Mouse (Mus musculus): ENCODE measurements around the gene Map6. TPM values are rescaled to one million over a fixed set of nuclear protein-coding genes. Genes with fewer than 3 reads are reported as not detected.

Map6 gene
- polyA plus RNA-seq, 1 experiment from 2014 or later, result 27.9 TPM

Other genes starting within 250 kb of the Map6 start
- 9.7 and 10.0 TPM in 2 replicates for gene Uvrag, start 126.3 kb upstream of the Map6 start, polyA plus RNA-seq (2016; fragmentation: Nextera tagmentation; extraction: Ambion mirVana)
- gene Dgat2, start 84.7 kb upstream of the Map6 start, polyA plus RNA-seq (2016; fragmentation: Nextera tagmentation; extraction: Ambion mirVana), result 10.9 and 13.6 TPM in 2 replicates
- 18.5 and 30.3 TPM in 2 replicates for gene Mogat2, start 28.8 kb upstream of the Map6 start, polyA plus RNA-seq (2016; fragmentation: Nextera tagmentation; extraction: Ambion mirVana)
- 789 and 882 TPM in 2 replicates for gene Serpinh1, start 85.8 kb downstream of the Map6 start, polyA plus RNA-seq (2016; fragmentation: Nextera tagmentation; extraction: Ambion mirVana)
- 23.5 and 28.2 TPM in 2 replicates for gene Gdpd5, start 114.0 kb downstream of the Map6 start, polyA plus RNA-seq (2016; fragmentation: Nextera tagmentation; extraction: Ambion mirVana)
- gene Klhl35, start 198.6 kb downstream of the Map6 start, polyA plus RNA-seq (2016; fragmentation: Nextera tagmentation; extraction: Ambion mirVana), result 2.9 and 10.0 TPM in 2 replicates
- gene Rps3, start 216.3 kb downstream of the Map6 start, polyA plus RNA-seq (2016; fragmentation: Nextera tagmentation; extraction: Ambion mirVana), result 681 and 788 TPM in 2 replicates

Data from midbrain, embryonic 10.5 days (tissue).